Mouse (Mus musculus): ENCODE data around the gene Clic3.

GRCm38 (mm10) chr2:25465816-25466635, 9.4 kb downstream of the Clic3 start:
- TF ChIP-seq CTCF (IDR thresholded peaks at IDR 0.05; ENCODE audit: borderline replicate concordance, control insufficient read depth, extremely low read depth, insufficient read depth, low read length, poor library complexity) (0 out of 2 replicates have a peak, but pooled peaks have one; percentile 36), POLR2A (IDR thresholded peaks at IDR 0.05; ENCODE audit: control insufficient read depth, extremely low read depth, insufficient read depth, low read length, poor library complexity) (peak; percentile 84)

All from thymus, adult 2 months (tissue).